Mouse (Mus musculus) spleen, adult 2 months (tissue): ENCODE data around the gene Etl4.

Source experiments
- CTCF ChIP-seq: fragments of 200-500 bp; IDR thresholded peaks from 2 replicates; pipeline ENCODE4 v1.5.1; 2011; ENCODE audit warnings: mild to moderate bottlenecking, inconsistent platforms; ENCODE audit not compliant: insufficient read depth, insufficient read length, insufficient replicate concordance; ENCODE audit errors: extremely low read depth
- POLR2A ChIP-seq: fragments of 200-500 bp; IDR thresholded peaks from 2 replicates; pipeline ENCODE4 v1.6.1; 2011; ENCODE audit warnings: low read depth, low read length, inconsistent platforms

DNA sequence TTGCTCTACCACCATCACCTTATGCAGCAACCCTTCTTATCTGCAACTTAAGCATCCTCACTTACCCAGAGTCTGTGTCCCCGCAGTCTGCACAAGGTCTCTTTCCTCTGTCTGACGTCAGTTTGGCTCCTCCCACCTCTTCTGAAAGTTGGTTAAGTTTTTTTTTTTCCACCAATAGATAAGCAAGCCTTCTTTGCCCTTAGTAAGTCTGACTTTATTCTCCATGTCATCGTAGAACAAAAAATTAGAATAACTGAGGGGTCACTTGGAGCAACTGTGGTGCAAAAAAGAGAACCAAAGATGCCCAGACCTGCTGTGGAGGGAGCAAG lies 599.1 kb downstream of the Etl4 start:
- TF ChIP-seq CTCF (no peak), POLR2A (no peak)
